Mouse (Mus musculus) E14TG2a.4 (cell line): ENCODE measurements at regions not wholly inside any gene's neighbourhood (a gene's known extent, or its start where the extent isn't known, plus 50 kb on each side); places are given as distances from the start of the nearest gene placed in this dataset.

Experiments used
- CTCF ChIP-seq: conservative IDR thresholded peaks from 2 replicates; pipeline ENCODE4 v1.5.1; 2014; ENCODE audit warnings: low read length
- POU5F1 ChIP-seq: IDR thresholded peaks from 2 replicates; pipeline ENCODE4 v1.6.1; 2014; ENCODE audit warnings: low read length, borderline replicate concordance

GRCm38 (mm10) chr6:89070011-89070410 is 168.0 kb downstream of the Tpra1 start:
- TF ChIP-seq CTCF (no peak), POU5F1 (no peak)
